Mouse (Mus musculus) layer of hippocampus, adult 2 months (tissue): ENCODE measurements around the gene Fgd5. TPM values are rescaled to one million over a fixed set of nuclear protein-coding genes. Genes with fewer than 3 reads are reported as not detected.

ENCODE experiments used
- DNase-seq, 2 experiments: peaks; one replicate each; pipeline ENCODE4 v3.0.0; 2022; ENCODE audit warnings: low spot score in 2 of 2
- H3K27ac ChIP-seq: fragments of 200-600 bp; 2 replicates; pipeline ENCODE4 v1.8.1; 2022
- H3K4me3 ChIP-seq: fragments of 200-600 bp; 2 replicates; pipeline ENCODE4 v1.8.1; 2022; ENCODE audit warnings: mild to moderate bottlenecking
- CTCF ChIP-seq: fragments of 200-600 bp; conservative IDR thresholded peaks from 2 replicates; pipeline ENCODE4 v1.8.1; 2022; ENCODE audit warnings: antibody characterized with exemption, mild to moderate bottlenecking, moderate library complexity
- total RNA-seq, 2 experiments: library from RNA; stranded (reverse); gene quantifications; 2 replicates each; pipeline ENCODE4 v1.2.3; 2021

Gene Fgd5
- total RNA-seq, 2 experiments from 2014 or later, result 4.3 to 5.7 TPM

GRCm38 (mm10) chr6:92093869-92094268, 115.2 kb downstream of the Fgd5 start:
- no peak for TF ChIP-seq CTCF
- Histone ChIP-seq H3K27ac (no peak overlapping the region), H3K4me3 (no peak overlapping the region)
- DNase-seq, result no peak

DNA sequence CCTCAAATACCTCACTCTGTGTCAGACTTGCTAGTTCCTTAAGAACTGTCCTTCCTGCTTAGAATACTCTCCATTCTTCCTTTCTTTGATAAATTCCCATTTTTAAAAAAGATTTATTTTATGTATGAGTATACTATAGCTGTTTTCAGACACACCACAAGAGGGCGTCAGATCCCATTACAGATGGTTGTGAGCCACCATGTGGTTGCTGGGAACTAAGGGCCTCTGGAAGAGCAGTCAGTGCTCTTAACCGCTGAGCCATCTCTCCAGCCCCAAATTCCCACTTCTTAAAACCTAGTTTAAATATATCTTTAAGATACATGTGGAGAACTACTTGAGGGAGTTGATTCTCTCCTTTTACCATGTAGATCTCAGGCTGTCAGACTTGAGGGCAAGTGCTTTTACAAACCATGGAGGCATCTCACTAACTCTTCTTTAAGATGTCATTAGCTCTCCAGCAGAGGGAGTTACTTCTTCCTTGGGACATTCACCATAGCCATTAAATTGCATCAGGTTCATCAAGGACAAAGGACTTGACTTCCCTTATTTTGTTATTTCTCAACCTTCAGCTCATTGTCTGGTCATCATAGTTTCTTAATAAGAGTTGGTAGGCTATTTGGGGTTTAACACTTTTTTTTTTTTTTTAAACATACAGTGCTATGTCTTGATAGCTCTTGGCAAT, 122.1 kb downstream of the Fgd5 start:
- no peak for DNase-seq
- peak; percentile 60 for TF ChIP-seq CTCF
- Histone ChIP-seq H3K27ac (no peak overlapping the region), H3K4me3 (no peak overlapping the region)

GRCm38 (mm10) chr6:92124547-92124946, 145.9 kb downstream of the Fgd5 start:
- TF ChIP-seq CTCF, result no peak
- no peak overlapping the region for H3K27ac ChIP-seq

More at GRCm38 (mm10) chr6:92124547-92124946, 145.9 kb downstream of the Fgd5 start:
- no peak for DNase-seq
- no peak overlapping the region for H3K4me3 ChIP-seq

Other genes with a start within 250 kb of the Fgd5 start
- 1 to 10 TPM; 7.1 to 9.9 TPM for gene Grip2, start 151.6 kb upstream of the Fgd5 start, total RNA-seq
- 10 to 100 TPM; 23.7 to 24.0 TPM for gene Ccdc174, start 100.8 kb upstream of the Fgd5 start, total RNA-seq
- gene 4930590J08Rik, start 76.1 kb upstream of the Fgd5 start, total RNA-seq, result 1 to 10 TPM; 1.9 to 2.3 TPM
- 10 to 100 TPM; 88.6 to 92.3 TPM for gene Nr2c2, start 112.5 kb downstream of the Fgd5 start, total RNA-seq
- 10 to 100 TPM; 49.5 to 51.8 TPM for gene Mrps25, start 205.2 kb downstream of the Fgd5 start, total RNA-seq
- 10 to 100 TPM; 42.8 to 44.1 TPM for gene Rbsn, start 236.0 kb downstream of the Fgd5 start, total RNA-seq